Mouse (Mus musculus): ENCODE results near the gene Astn1.
A peak's percentile ranks its signal among the peaks of the same experiment; 100 is the strongest.

The Astn1 gene

DNA sequence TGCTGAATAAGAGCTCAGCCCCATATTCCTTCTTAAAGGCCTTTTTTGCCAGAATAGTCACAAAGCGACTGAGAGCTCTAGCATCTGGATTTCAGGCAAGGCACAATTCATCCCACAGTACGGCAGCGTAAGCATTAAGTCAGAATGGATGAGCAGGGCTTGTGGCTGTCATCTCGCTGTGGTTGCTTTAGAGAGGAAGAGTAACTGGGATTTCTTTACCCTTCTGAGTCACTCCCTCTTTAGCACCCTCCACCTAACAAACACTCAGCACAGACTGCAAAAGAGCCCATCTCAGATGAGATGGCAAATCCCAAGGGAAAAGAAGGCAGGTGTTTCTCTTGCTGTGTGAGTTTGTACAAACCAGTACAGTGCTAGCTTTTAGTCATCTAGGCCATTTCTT is 183.0 kb downstream of the Astn1 start:
- no peak for DNase-seq

DNA sequence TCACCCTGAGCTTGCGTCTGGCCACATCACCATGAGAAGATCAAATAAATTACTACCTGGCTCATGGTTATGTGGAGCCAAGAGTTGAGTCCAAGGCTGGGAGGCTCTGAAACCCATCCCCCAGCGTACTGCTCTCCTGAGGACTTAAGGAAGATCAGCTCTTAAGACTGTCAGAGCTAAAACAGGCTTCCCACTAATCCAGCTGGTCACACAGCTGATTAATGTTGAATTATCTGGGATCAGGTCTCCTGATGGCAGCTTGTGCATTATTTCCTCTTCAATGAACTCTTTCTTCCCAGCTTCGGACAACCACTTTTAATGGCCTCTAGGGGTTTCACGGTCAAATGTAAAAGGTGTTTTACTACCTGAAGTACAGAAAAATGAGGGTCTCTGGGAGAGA is 184.4 kb downstream of the Astn1 start:
- DNase-seq, result no peak

- no peak for DNase-seq
Measured at GRCm38 (mm10) chr1:158547592-158548211, 185.6 kb downstream of the Astn1 start.

DNA sequence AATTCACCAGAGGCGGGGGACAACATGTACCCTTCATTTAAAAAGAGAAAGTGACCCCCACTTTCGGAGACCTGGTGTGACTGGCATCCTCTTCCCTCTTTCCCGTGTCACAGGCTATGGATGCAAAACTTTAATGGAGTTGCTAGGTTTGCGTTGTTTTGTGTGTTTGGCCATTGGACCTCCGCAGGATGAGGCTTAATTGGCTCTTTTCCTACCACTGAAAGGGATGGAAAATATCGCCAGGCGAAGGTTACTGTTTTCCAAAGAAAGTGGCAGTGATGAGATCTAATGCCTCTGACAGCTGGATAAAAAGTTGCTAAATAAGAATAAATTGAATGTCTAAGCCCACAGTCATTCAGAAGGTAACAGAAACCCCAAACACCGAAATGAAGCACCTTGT is 186.2 kb downstream of the Astn1 start:
- DNase-seq, result no peak

- DNase-seq, result no peak
Measured at GRCm38 (mm10) chr1:158549616-158550015, 187.5 kb downstream of the Astn1 start.

DNA sequence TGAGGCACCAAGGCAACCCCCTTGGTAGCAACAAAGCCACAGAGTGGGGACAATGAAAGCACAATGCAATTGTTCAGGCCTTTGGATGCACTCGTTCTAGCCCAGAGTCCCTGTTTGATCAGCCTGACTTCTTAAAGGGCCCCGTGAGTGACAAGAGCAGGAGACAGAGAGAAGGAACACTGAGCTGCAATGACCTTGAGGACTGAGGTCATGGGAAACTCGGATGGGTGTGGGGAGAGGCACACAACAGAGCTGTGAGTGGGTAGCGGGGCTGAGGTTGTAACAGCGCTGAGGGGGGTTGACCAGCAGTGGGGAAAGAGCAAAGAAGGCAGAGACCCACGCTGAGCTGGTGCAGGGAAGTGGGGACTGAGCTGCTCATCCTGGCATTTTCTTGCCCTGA is 189.9 kb downstream of the Astn1 start:
- no peak for DNase-seq

DNA sequence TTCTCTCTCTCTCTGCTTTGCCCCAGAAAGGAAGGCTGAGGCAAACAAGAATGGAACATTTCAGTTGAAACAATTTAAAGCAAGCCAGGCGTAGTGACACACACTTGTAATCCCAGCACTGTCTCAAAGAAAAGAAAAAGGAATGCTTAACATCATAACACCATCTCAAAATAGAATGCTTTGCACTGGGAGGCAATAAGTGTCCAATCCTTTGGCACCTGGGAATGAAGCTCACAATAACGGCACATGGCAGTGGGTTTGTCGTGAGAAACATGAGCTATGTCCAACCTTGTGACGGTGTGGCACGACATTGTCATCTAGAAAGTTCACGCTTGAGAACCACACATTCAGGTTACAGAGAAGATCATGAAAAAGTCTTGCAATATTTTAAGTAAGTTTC is 191.3 kb downstream of the Astn1 start:
- DNase-seq, result no peak

GRCm38 (mm10) chr1:158554020-158554505 is 192.0 kb downstream of the Astn1 start:
- DNase-seq, result no peak

- DNase-seq, result no peak
Measured at GRCm38 (mm10) chr1:158573168-158573567, 211.1 kb downstream of the Astn1 start.

- no peak for DNase-seq
Measured at GRCm38 (mm10) chr1:158573597-158573996, 211.5 kb downstream of the Astn1 start.

GRCm38 (mm10) chr1:158575997-158576396 is 213.9 kb downstream of the Astn1 start:
- DNase-seq, result no peak

DNA sequence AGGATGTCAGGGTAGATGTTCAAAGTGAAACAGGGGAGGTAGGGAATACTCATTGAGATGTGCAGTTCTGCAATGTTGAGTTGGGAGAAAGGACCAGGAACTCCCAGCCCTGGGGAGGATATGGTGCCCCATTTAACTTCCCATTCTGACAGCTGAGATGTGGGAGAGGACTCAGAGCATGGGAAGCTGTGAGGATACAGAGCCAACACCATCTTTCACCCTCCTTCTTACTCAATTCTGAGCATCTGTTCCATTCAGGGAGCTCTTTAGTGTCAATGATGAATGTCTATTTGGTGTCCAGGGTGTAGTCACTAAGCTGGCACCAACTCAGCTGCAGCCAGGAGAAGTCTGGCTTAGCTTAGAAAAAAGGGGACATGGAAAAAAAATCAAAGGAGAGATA is 219.7 kb downstream of the Astn1 start:
- DNase-seq, result no peak

DNA sequence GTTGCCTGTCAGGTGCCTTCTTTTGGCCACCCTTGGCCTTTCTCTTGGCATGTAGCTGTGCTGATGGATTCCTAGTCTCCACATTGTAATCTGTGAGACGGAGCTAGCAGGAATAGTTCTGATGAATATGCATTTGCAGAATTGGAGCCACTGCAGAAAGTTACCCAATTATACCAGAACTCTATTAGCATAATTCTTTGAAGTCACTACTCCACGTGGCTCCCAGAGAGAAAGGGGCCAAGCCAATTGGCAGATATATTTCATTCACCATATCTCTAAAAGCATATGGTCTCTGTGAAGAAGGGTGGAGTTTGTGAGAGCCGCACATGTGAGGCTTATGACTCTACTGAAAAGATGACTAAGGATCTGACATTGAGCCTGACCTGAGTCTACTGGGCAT is 226.8 kb downstream of the Astn1 start:
- no peak for DNase-seq

DNA sequence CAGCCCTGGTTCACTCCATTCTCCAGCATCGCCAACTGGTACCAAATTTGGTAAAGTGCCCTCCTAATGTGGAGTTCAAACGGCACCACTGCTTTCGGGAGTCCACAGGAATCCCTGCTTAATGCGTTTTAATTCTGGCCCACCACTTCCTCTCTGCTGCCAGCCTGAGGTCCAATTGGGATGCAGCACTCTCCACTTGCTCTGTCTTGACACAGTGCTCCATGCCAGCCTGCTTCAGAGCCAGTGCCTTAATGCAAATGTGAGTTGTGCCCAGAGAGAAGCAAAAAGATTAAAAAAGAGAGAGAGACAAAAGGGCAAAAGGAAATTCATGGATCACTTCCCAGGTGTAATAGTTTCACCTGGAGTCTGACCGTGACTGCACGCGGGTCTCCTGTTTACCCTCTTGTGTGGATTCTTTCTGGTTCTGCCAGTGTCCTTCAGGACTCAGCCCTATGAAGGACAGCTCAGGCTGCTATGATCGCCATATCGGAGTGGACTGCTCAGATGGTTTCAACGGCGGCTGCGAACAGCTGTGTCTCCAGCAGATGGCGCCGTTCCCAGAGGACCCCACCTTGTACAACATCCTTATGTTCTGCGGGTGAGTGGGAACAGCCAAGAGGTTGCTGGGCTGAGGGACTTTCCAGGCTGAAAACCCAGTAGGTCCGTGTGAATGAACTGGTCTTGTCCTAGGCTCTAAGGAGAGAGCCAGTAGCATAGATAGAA is 234.8 kb downstream of the Astn1 start:
- DNase-seq, result peak; percentile 38

- DNase-seq, result no peak
Measured at GRCm38 (mm10) chr1:158597996-158598395, 235.9 kb downstream of the Astn1 start.

GRCm38 (mm10) chr1:158599435-158599834 is 237.4 kb downstream of the Astn1 start:
- no peak for DNase-seq

GRCm38 (mm10) chr1:158603056-158603455 is 241.0 kb downstream of the Astn1 start:
- peak; percentile 66 for DNase-seq

DNA sequence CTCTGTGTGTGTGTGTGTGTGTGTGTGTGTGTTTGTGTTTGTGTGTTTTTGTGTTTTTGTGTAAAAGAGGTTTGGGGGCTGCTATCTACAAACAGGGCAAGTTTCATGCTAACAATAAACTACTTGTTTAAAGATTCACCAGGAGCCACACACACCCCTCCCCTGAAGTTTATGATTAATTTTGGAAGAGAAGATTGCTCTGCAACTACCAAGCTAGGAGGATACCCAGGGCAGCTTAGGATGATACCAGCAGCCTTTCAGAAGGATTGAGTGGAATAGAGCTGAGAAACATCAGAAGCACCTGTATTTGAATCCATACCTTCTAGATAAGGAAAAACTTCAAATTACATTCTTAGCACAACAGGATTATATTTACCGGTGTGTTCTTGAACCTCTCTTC is 242.1 kb downstream of the Astn1 start:
- peak; percentile 59 for DNase-seq

GRCm38 (mm10) chr1:158605597-158605996 is 243.5 kb downstream of the Astn1 start:
- DNase-seq, result no peak

- no peak for DNase-seq
Measured at GRCm38 (mm10) chr1:158606324-158606723, 244.3 kb downstream of the Astn1 start.

GRCm38 (mm10) chr1:158607201-158607600 is 245.1 kb downstream of the Astn1 start:
- DNase-seq, result no peak

DNA sequence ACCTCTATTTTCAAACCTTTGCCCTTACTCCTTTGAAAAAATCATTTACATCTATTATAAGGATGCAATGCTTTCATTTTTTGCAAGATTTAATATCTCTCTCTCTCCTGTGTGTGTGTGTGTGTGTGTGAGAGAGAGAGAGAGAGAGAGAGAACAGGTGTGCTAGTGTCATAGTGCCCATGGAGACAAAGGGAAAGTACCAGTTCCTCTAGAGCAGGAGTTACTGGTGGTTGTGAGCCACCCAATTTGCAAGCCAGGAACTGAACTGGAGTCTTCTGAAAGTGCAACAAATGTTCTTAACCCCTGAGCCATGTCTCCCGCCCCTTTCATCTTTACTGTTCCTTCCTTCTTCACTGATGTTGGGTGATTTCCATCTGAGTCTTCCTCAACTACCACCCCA is 253.1 kb downstream of the Astn1 start:
- no peak for DNase-seq

- peak; percentile 39 for DNase-seq
Measured at GRCm38 (mm10) chr1:158617943-158618342, 255.9 kb downstream of the Astn1 start.

DNA sequence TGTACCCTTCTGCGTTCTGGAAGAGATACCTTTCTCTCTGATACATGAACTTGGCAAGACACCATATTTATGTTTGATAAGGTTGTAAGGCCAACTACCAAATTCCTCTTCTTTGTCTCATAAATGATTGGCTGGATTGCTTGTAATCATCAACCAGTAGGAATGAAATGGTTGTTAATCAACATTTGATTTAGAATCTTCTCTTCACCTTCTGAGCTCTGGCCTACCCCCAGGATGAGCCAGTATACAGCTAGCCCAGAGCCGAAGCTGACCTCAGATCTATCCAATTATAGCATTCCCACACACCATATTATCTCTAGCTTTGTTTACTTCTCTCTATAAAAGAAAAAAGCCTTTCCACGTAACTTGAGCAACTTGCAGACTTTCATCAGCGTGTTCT is 270.9 kb downstream of the Astn1 start:
- no peak for DNase-seq

GRCm38 (mm10) chr1:158633441-158633840 is 271.4 kb downstream of the Astn1 start:
- DNase-seq, result no peak

All from kidney, adult 11 months (tissue).